Mouse (Mus musculus) heart, postnatal 10 days (tissue): ENCODE results near the gene Zfp97. TPM values are rescaled to one million over a fixed set of nuclear protein-coding genes. Genes with fewer than 3 reads are reported as not detected.
"Not testable (repeated sequence)": the region's sequence is repeated elsewhere in the genome, so short reads cannot be mapped to it uniquely, and the experiment has no call there.

Experiments
- DNase-seq, 2 experiments: peaks; one replicate each; pipeline ENCODE4 v3.0.0; 2021
- intact Hi-C: fragments of 180-260 bp; cut with DNase I; formaldehyde crosslinking; loops from one replicate; pipeline ENCODE4 v1.15.1; 2025
- total RNA-seq, 2 experiments: library from RNA; stranded (reverse); gene quantifications; 2 replicates each; pipeline ENCODE4 v1.2.3; 2021

Gene Zfp97
- total RNA-seq, result 1 to 10 TPM; 8.2 to 8.9 TPM

DNA sequence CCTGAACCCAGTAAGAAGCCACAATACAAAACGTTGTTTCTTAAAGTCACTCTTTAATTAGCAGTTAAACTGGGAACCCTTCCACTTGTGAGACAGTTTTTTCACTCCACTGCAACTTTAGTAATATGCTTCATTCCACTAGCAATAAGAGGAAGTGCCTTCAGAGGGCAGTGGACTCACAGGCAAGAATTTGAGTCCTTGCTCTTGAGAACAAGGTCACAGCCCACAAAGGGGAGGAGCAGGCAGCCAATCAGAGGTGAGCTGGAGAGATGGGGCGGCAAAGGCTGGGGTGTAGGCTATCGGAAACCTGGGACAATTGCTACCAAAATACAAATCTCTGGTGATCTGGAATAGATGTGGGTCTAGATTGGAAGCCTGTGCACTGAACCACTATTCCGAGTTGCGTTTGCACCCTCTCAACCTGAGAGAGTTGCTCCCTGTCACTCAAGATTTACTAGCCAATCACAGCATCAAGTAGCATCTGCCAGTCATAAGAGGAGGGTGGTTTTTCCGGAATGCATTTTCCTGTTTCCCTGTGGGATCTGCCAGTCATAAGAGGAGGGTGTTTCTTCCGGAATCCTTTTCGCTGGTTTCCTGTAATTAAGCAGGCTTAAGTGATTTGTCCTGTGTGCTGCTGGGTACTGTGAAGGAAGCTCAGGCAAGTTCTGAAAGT is at the start of gene Zfp97:
Gene Zfp97, plus strand, starts transcription at position 586 of the 673 bp plus-strand sequence.
- intact Hi-C loops, DNase-seq: not testable (repeated sequence)

DNA sequence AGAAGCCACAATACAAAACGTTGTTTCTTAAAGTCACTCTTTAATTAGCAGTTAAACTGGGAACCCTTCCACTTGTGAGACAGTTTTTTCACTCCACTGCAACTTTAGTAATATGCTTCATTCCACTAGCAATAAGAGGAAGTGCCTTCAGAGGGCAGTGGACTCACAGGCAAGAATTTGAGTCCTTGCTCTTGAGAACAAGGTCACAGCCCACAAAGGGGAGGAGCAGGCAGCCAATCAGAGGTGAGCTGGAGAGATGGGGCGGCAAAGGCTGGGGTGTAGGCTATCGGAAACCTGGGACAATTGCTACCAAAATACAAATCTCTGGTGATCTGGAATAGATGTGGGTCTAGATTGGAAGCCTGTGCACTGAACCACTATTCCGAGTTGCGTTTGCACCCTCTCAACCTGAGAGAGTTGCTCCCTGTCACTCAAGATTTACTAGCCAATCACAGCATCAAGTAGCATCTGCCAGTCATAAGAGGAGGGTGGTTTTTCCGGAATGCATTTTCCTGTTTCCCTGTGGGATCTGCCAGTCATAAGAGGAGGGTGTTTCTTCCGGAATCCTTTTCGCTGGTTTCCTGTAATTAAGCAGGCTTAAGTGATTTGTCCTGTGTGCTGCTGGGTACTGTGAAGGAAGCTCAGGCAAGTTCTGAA is 57.7 kb downstream of the Zfp97 start:
- intact Hi-C loops, result not testable (repeated sequence)

DNA sequence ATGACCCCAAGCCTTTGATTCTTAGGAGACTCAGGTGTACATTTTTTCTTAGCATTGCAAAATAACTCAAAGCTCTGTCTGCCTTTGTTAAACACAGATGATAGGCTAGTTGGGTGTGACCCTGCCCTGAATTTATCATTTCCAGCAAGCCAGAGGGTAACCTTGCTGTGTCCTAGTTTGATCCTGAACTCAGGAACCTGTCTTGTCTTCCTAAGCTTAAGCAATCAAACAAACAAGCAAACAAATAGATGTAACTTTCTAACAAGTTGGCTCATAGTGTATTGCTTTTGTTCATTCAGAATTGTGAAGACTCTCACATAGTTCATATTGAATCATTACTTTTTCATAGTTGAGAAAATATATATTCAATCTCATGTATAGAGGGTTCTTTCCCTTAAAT is 73.5 kb downstream of the Zfp97 start:
- DNase-seq, intact Hi-C loops: not testable (repeated sequence)

More for the DNA sequence above, 57.7 kb downstream of the Zfp97 start:
- DNase-seq, result not testable (repeated sequence)

DNA sequence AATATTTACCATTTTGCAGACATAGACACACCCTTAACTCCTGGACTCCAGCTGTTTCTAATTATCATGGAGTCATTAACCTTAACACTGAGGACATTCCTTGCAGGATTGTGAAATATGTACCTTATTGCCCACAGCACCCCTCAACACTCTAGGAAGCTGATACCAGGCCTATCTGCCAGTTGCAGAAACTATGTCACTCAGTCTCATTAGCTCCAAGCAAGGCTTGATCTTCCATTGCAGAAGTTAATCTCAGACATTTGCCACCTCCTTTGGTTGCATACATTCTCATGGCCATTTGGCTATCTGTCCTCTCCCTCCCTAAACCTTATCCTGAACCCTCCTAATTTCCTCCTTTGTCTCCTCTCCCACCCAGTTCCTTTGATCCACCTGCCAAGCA is 74.0 kb downstream of the Zfp97 start:
- intact Hi-C loops, result no loop called here
- DNase-seq, result no peak

DNA sequence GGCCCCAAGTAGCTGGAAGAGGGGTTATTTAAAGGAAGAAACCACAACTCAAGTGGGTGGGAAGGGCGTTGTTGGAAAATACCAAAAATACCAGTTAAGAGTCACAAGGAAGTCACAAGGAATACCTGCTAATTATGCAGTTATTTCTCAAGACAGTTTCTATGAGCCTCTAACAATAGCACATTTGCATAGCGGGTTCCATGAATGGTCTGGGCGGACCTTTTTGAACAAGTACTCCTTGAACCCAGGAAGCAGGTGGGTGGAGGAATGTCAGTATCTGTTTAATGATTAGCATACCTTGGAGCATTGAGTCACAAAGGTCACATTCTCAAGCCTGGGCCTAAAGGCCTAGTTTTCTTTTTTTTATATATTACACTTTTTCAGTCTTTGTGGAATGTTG is 74.9 kb downstream of the Zfp97 start:
- DNase-seq, intact Hi-C loops: not testable (repeated sequence)

Other genes starting within 250 kb of the Zfp97 start
- gene Zfp960, start 57.3 kb upstream of the Zfp97 start, total RNA-seq, result 1 to 10 TPM; 7.0 to 8.3 TPM